Mouse (Mus musculus): ENCODE measurements around the gene Dbx2.

GRCm38 (mm10) chr15:95652898-95653707 lies 2.7 kb downstream of the Dbx2 start:
- no peak for TF ChIP-seq POLR2A (IDR thresholded peaks at IDR 0.05; ENCODE audit: low read depth, low read length)
- TF ChIP-seq CTCF (IDR thresholded peaks at IDR 0.05; ENCODE audit: borderline replicate concordance, insufficient read depth, low read length): no peak
